Mouse (Mus musculus) adrenal gland, postnatal 4 days (tissue): ENCODE measurements around the gene Spata31. TPM values are rescaled to one million over a fixed set of nuclear protein-coding genes. Genes with fewer than 3 reads are reported as not detected.

Source experiments
- DNase-seq, 2 experiments: peaks; one replicate each; pipeline ENCODE4 v3.0.0; 2021 to 2022; ENCODE audit warnings: low spot score in 2 of 2, mixed read lengths in 2 of 2
- long read RNA-seq, 2 experiments: library from polyadenylated mRNA; stranded (forward); transcript quantifications; one replicate each; pipeline ENCODE4 v2.0.0; 2021
- total RNA-seq, 2 experiments: library from RNA; stranded (reverse); gene quantifications; 2 replicates each; pipeline ENCODE4 v1.2.3; 2021

Spata31 gene
- not detected for total RNA-seq
- long read RNA-seq, experiment 1: 0 reads
- long read RNA-seq, experiment 2: 0 reads

- DNase-seq: no peak
These were observed at the start of gene Spata31 for GRCm38 (mm10) chr13:64917191-64917590. Gene Spata31, plus strand, starts transcription at chr13:64917406.

- no peak for DNase-seq
These were observed 14.1 kb upstream of the Spata31 start for GRCm38 (mm10) chr13:64903132-64903531.

- DNase-seq: peak in 1 of 2 experiments; percentile 17
These were observed 13.5 kb upstream of the Spata31 start, which contains the start of gene Cntnap3 for GRCm38 (mm10) chr13:64903585-64904208. Gene Cntnap3, minus strand, starts transcription at chr13:64903955.

Other genes with a start within 250 kb of the Spata31 start
- gene Cntnap3, start 13.5 kb upstream of the Spata31 start, total RNA-seq: under 1 TPM; 0.28 TPM
- gene Spata31d1c, start 115.7 kb downstream of the Spata31 start, total RNA-seq: not detected
- not detected for gene Prss47, start 135.4 kb downstream of the Spata31 start, total RNA-seq
- gene Mfsd14b, start 195.6 kb downstream of the Spata31 start, total RNA-seq: 10 to 100 TPM; 47.4 to 49.1 TPM
- gene Olfr465-ps1, start 220.7 kb downstream of the Spata31 start, total RNA-seq: not detected
- gene Olfr466, start 232.8 kb downstream of the Spata31 start, total RNA-seq: not detected